In the genomic region with DNA sequence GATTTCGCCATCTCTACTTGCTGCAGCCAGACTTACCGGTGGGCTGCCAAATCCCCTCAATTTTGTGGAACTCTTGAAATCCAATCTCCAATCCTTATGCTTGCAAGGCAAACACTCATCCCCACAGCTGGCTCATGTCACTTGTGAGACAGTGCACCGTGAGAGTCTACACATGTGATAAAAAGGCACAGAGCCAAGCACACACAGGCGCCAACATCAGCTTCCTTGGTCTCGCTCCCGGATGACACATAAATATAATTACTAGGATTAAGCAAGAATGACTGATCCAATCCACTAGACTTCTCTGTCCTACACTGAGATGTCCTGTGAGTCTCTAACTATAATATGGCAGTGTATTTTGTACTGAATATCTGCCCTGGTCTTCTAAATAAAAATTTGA, we compare ENCODE assay signal across 9 mouse cellular contexts. TPM values are rescaled to one million over a fixed set of nuclear protein-coding genes. Genes with fewer than 3 reads are reported as not detected.
DNase-seq lines count a peak whose midpoint lies in the region; ATAC-seq and TF ChIP-seq lines count a peak whose summit lies in the region.
"Had no signal": no experiment of that assay in that cellular context is flagged by ENCODE, and none has a peak within 500 bp of the region (broad histone marks: within the 10 kb centered on the region; RNA-seq: fewer than 3 reads in every experiment).

No protein-coding gene starts in this region.

- no peaks in the 10 kb centered on the region for H3K36me3 ChIP-seq in lung, postnatal 0 days (ENCODE audit: insufficient read depth, low read length)
- H3K36me3 ChIP-seq in midbrain, postnatal 0 days (ENCODE audit: insufficient read depth, low read length) = no peaks in the 10 kb centered on the region

- H3K9me3 ChIP-seq in lung, postnatal 0 days (ENCODE audit: low read length) = no peaks in the 10 kb centered on the region
- H3K9me3 ChIP-seq in midbrain, postnatal 0 days (ENCODE audit: low read length) = no peaks in the 10 kb centered on the region

- intact Hi-C loops in heart, postnatal 10 days (cut with DNase I) = no loop called here

- TF ChIP-seq EP300 in lung, postnatal 0 days (IDR thresholded peaks at IDR 0.05) = peak; percentile 55

- no peak for TF ChIP-seq CTCF in lung, postnatal 0 days (IDR thresholded peaks at IDR 0.05)
- no peak for TF ChIP-seq CTCF in midbrain, postnatal 0 days (IDR thresholded peaks at IDR 0.05)

- no peak overlapping the region for H3K9ac ChIP-seq in lung, postnatal 0 days (replicated peaks; ENCODE audit: low read depth)
- no peak overlapping the region for H3K9ac ChIP-seq in midbrain, postnatal 0 days (replicated peaks; ENCODE audit: low read length, poor library complexity, severe bottlenecking)

- no peaks in the 10 kb centered on the region for H3K27me3 ChIP-seq in lung, postnatal 0 days (replicated peaks; ENCODE audit: insufficient read depth, low read length)
- no peaks in the 10 kb centered on the region for H3K27me3 ChIP-seq in midbrain, postnatal 0 days (ENCODE audit: insufficient read depth, low read length)

- peak; percentile 21 for DNase-seq in 416B (ENCODE audit: low read depth)
- peak; percentile 95 for DNase-seq in adipocyte (ENCODE audit: low spot score)
- DNase-seq in heart, postnatal 10 days = peak; percentile 89
- peak; percentile 91 for DNase-seq in lung, postnatal 0 days (ENCODE audit: low spot score)
- no peak for DNase-seq in midbrain, postnatal 0 days (ENCODE audit: low spot score)
- no peak for DNase-seq in embryo, embryonic 9.5 days (ENCODE audit: extremely low spot score)

- peak; percentile 90 for ATAC-seq in lung, postnatal 0 days
- ATAC-seq in megakaryocyte-erythroid progenitor cell, adult 5-6 weeks (replicated peaks; ENCODE audit: low FRiP score, low TSS enrichment, poor library complexity, severe bottlenecking) = no peak
- ATAC-seq in midbrain, postnatal 0 days (ENCODE audit: low FRiP score) = no peak

- 42% methylated on average over 6 of the region's 6 CpGs for WGBS in lung, postnatal 0 days
- 84% methylated on average over 6 of the region's 6 CpGs for WGBS in midbrain, postnatal 0 days

- 0 out of 2 replicates have a peak, but pooled peaks cover 4% of the 10 kb centered on the region for H3K4me1 ChIP-seq in lung, postnatal 0 days (ENCODE audit: insufficient read depth, low read depth, low read length)
- no peaks in the 10 kb centered on the region for H3K4me1 ChIP-seq in midbrain, postnatal 0 days (ENCODE audit: insufficient read depth, low read length)

- 0 out of 2 replicates have a peak overlapping the region, but pooled peaks have one; percentile 51 for H3K27ac ChIP-seq in lung, postnatal 0 days (ENCODE audit: low read length)
- no peak overlapping the region for H3K27ac ChIP-seq in midbrain, postnatal 0 days (ENCODE audit: low read depth, low read length)

- H3K4me2 ChIP-seq in lung, postnatal 0 days (replicated peaks; ENCODE audit: low read depth, low read length) = no peak overlapping the region
- H3K4me2 ChIP-seq in midbrain, postnatal 0 days (ENCODE audit: low read depth, low read length, poor library complexity, severe bottlenecking) = no peak overlapping the region

- no peak overlapping the region for H3K4me3 ChIP-seq in lung, postnatal 0 days (ENCODE audit: low read depth, low read length)
- H3K4me3 ChIP-seq in midbrain, postnatal 0 days (ENCODE audit: low read depth, low read length) = no peak overlapping the region

RNA-seq across cellular contexts. Expression of gene Fads6, which starts 6.5 kb away (rescaled TPM):
- 1 to 10 TPM in 1 of 2 experiments, under 1 TPM in 1; 0.89 to 1.2 TPM for total RNA-seq in heart, postnatal 10 days (2021)
- polyA plus RNA-seq in lung, postnatal 0 days (2015; fragmentation: Nextera tagmentation; extraction: Ambion mirVana) = 0.17 and 0.24 TPM in 2 replicates
- total RNA-seq in megakaryocyte-erythroid progenitor cell, adult 5-6 weeks (2014; fragmentation: Nextera tagmentation) = 0.17 TPM in 1 of 2 replicates, not detected in the other
- total RNA-seq in megakaryocyte-erythroid progenitor cell, adult 5-6 weeks (2017) = 0.38 TPM in 1 of 2 replicates, not detected in the other
- total RNA-seq in midbrain, postnatal 0 days (2014; rRNA removed) = 10.2 and 10.6 TPM in 2 replicates
- polyA plus RNA-seq in midbrain, postnatal 0 days (2015; fragmentation: Nextera tagmentation; extraction: Ambion mirVana) = 1.4 and 1.6 TPM in 2 replicates

RNA-seq across cellular contexts. Expression of gene Fdxr, which starts 14.1 kb away (rescaled TPM):
- total RNA-seq in heart, postnatal 10 days (2021) = 1 to 10 TPM; 7.7 to 9.1 TPM
- 6.9 and 7.9 TPM in 2 replicates for polyA plus RNA-seq in lung, postnatal 0 days (2015; fragmentation: Nextera tagmentation; extraction: Ambion mirVana)
- total RNA-seq in megakaryocyte-erythroid progenitor cell, adult 5-6 weeks (2014; fragmentation: Nextera tagmentation) = 17.0 and 18.6 TPM in 2 replicates
- 5.9 and 20.8 TPM in 2 replicates for total RNA-seq in megakaryocyte-erythroid progenitor cell, adult 5-6 weeks (2017)
- 17.7 and 18.8 TPM in 2 replicates for total RNA-seq in midbrain, postnatal 0 days (2014; rRNA removed)
- polyA plus RNA-seq in midbrain, postnatal 0 days (2015; fragmentation: Nextera tagmentation; extraction: Ambion mirVana) = 14.8 and 16.7 TPM in 2 replicates

RNA-seq across cellular contexts. Expression of gene Otop2, which starts 16.0 kb away (rescaled TPM):
- not detected for total RNA-seq in heart, postnatal 10 days (2021)
- polyA plus RNA-seq in lung, postnatal 0 days (2015; fragmentation: Nextera tagmentation; extraction: Ambion mirVana) = not detected in 2 replicates
- total RNA-seq in megakaryocyte-erythroid progenitor cell, adult 5-6 weeks (2014; fragmentation: Nextera tagmentation) = not detected in 2 replicates
- not detected in 2 replicates for total RNA-seq in megakaryocyte-erythroid progenitor cell, adult 5-6 weeks (2017)
- 0.05 and 1.5 TPM in 2 replicates for total RNA-seq in midbrain, postnatal 0 days (2014; rRNA removed)
- 0.15 and 0.22 TPM in 2 replicates for polyA plus RNA-seq in midbrain, postnatal 0 days (2015; fragmentation: Nextera tagmentation; extraction: Ambion mirVana)
- polyA plus RNA-seq: liver, embryonic 16.5 days; spleen, adult 2 months had no signal

RNA-seq across cellular contexts. Expression of gene Grin2c, which starts 23.9 kb away (rescaled TPM):
- not detected for total RNA-seq in heart, postnatal 10 days (2021)
- polyA plus RNA-seq in lung, postnatal 0 days (2015; fragmentation: Nextera tagmentation; extraction: Ambion mirVana) = 0.11 TPM in 2 replicates
- total RNA-seq in megakaryocyte-erythroid progenitor cell, adult 5-6 weeks (2014; fragmentation: Nextera tagmentation) = not detected in 2 replicates
- not detected in 2 replicates for total RNA-seq in megakaryocyte-erythroid progenitor cell, adult 5-6 weeks (2017)
- 2.9 and 4.1 TPM in 2 replicates for total RNA-seq in midbrain, postnatal 0 days (2014; rRNA removed)
- 0.59 and 0.75 TPM in 2 replicates for polyA plus RNA-seq in midbrain, postnatal 0 days (2015; fragmentation: Nextera tagmentation; extraction: Ambion mirVana)

RNA-seq across cellular contexts. Expression of gene Ush1g, which starts 30.9 kb away (rescaled TPM):
- total RNA-seq in heart, postnatal 10 days (2021) = under 1 TPM; 0.07 to 0.12 TPM
- polyA plus RNA-seq in lung, postnatal 0 days (2015; fragmentation: Nextera tagmentation; extraction: Ambion mirVana) = not detected in 2 replicates
- total RNA-seq in megakaryocyte-erythroid progenitor cell, adult 5-6 weeks (2014; fragmentation: Nextera tagmentation) = not detected in 2 replicates
- not detected in 2 replicates for total RNA-seq in megakaryocyte-erythroid progenitor cell, adult 5-6 weeks (2017)
- total RNA-seq in midbrain, postnatal 0 days (2014; rRNA removed) = 0.14 TPM in 1 of 2 replicates, not detected in the other
- 0.21 and 0.32 TPM in 2 replicates for polyA plus RNA-seq in midbrain, postnatal 0 days (2015; fragmentation: Nextera tagmentation; extraction: Ambion mirVana)

Comparison
In these comparisons a context has a peak if more than half of its experiments do, and no peak if none do; other contexts are left out.
1. DNase-seq: peak in 416B (single experiment), adipocyte (single experiment), heart, postnatal 10 days (2 of 2) and lung, postnatal 0 days (single experiment); none in midbrain, postnatal 0 days (single experiment) and embryo, embryonic 9.5 days (single experiment).